Mouse (Mus musculus): ENCODE data around the gene Hoxa7.

The Hoxa7 gene

DNA sequence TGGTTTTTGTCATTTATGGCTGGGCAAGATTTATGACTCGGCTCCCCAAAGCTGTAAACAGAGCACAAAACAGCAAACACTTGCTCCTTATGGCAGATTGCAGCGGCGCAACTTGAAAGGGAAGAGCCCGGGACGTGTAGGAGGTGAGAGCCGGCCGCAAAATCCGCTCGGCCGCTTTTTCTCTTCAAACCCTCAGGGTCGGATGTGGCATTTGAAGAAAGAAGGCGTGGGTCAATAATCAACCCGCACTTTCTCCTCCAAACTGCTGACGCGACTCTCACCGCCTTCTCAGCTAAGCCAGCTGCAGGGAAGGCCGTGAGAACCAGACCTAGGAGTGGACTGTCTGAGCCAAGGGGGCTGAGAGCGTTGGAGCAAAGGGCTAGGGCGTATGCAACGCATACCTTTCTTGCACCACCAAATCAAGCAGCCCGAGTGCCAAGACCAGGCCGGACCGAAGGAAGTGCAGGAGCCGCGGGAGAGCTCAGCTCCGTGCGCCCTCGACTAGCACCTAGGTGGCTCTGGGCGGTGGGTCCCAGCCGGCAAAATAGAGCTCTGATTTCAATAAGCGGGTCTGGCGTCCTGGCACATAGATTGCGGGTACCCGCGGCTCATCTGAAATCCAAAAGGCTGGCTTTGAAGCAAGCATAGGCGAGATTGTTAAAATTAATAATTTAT lies 44.5 kb downstream of the Hoxa7 start, which contains the start of gene 5730596B20Rik:
Gene 5730596B20Rik, plus strand, starts transcription at position 438 of the 675 bp plus-strand sequence.
- no peak for DNase-seq (ENCODE audit: low spot score in 2 of 2)

DNA sequence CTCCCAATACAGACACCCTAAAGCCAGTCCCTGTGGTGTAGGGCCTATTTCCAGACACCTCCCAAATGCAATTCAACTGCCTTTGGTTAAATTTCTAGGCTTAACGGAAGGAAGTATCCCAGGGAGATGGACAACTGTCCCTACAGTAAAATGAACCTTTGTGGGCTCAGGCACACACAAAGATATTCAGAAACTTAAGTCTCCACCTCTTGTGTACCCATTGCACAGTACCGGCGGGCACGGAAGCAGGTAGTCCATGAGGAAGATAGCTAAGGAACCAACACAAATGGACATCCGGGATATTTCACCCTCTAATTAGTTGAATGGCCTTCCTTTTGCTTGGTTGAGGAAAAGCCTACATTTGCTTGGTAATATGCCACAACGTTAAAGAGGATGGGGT lies 45.3 kb downstream of the Hoxa7 start:
- no peak for DNase-seq (ENCODE audit: low spot score in 2 of 2)

DNA sequence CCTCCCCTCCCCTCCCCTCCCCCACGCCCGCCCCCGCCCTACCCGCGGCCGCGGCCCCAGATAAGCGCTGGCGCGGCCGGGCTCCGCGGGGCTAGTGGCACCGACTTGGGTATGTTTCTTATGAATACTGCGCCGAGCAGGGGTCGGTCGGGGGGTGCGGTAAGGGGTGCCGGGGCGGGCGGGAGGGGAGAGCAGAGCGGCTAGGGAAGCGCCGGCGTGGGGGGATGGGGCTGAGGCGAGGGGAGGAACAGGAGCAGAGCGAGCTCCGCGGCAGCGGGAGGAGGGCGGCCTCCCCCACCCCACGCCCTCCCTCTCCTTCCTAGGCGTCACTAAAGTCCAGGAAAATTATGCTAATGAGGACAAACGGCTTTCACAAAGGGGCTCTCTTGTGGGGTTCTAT lies 45.8 kb downstream of the Hoxa7 start:
- DNase-seq (ENCODE audit: low spot score in 2 of 2): no peak

DNA sequence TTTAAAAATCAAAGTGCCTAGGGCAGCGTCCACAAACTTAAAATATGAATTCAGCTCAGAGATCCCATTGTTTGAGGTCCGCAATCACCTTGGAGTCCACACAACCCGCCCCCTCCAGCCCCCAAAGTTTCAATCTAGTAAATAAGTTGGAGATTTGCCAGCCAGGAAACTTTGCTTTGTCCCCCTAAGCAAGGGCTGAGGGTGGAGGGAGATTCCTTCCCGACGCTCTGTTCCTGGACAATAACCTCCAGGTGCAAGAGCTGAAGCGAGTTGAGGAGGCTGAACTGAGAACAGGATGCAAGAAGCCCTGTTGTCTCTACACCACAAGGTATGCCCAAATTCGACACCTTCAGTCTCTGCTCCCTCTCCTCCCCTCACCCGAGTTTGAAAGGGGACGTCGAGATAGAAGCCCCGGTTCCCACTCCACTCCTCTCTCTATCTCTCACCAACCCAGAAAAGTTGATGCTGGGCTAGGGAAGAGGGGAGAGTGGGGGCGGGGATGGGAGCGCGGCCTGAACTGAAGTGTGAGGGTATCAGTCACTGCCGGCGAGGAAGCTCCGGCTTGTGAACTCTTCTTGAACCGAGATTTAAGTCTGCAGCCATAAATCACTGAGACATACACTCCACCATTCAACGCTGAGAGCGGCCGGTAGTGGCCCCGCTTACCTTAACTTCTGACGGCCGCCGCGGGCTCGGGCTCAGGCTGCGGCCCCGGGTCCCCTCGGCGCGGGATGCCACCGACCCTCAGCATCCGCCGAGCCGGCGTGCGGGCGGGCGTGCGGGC lies 46.5 kb downstream of the Hoxa7 start:
- DNase-seq (ENCODE audit: low spot score in 2 of 2): no peak

DNA sequence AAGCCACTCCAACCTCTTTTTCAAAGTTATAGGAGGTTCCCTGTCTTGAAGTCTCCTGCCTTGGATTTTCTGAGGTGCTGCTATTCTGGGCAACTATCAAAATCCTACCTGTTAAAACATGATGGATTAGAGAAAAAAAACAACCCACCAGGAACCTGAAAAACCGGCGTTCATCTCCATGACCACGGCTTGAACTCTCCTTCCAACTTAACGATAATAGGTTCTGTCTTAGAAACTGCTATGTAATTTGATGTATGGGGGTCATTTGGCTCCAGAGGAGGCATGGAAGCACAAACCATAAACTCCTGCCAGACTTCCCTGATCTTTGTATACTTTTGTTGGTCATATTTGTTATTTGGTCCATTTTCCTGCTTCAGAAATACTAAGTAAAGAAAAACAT lies 48.0 kb downstream of the Hoxa7 start:
- DNase-seq (ENCODE audit: low spot score in 2 of 2): no peak

DNA sequence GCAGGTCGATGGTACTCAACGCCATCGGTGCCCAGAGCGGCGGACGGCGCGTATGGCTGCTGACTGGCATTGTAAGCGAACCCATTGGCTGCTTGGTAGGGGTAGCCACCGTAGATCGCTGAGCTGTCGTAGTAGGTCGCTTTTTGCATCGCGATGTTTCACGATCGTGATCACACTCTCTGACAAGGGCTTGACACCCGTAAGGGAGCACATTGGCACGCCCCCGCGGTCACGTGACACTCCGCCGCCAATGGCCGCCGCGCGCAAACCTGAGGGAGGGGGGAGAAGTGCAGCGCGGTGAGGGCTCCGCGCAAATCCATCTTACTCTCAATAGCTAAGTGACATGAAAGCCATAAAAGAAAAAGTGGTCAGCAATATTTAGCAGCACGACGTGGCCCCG lies 49.2 kb downstream of the Hoxa7 start:
- DNase-seq (ENCODE audit: low spot score in 2 of 2): no peak

DNA sequence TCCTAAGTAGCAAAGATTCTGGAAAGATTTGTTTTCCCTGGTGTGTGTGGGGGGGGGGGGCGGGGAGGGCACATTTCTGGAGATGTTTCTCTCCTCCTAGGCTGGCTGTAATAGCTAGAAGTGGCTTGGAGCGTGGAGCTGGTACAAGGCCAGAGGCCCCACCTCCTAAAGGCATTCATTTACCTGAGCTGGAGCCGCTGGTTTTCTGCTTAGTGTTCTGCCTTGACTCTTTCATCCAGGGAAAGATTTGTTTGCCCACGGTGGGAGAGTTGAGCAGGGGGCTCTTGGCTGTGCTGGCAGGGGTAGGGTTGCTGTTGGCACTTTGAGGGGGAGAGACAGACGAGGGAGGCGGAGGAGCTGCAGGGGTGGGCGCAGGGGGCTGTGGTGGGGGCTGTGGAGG lies 49.7 kb downstream of the Hoxa7 start:
- DNase-seq (ENCODE audit: low spot score in 2 of 2): no peak

DNA sequence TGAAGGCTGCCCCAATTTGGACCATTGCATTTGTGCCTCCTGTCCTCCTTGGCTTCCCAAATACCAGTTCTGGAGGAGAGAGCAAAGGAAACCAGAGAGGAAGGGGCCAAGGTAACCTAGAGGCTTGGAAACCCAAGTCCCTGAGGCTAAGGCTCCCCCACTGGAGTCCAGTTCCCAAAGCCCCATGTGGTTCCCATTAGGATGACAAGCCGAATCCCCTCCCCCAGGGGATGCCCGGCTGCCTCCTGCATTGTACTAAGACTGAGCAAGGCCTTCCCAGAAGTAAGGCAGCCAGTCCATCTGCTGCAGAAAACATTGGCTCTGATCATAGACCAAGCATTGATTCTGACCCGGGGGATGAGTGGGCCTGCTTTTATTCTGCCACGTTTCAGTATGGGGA lies 50.3 kb downstream of the Hoxa7 start:
- DNase-seq (ENCODE audit: low spot score in 2 of 2): no peak

DNA sequence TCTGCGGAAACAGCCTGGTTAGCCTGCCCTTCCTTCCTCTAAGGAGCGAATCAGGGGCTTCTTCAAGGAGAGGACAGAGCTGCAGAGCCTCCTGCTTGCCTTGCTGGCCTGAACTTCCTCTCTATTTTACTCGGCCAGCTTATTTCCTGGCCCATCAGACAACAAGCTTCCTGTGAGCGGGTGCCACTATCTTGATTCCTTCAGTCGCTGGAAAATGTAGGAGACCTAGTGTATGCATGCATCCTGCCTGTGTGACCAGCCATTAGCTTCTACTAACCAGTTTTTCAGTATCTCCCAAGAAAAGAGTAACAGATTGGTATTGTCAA lies 50.8 kb downstream of the Hoxa7 start:
- DNase-seq (ENCODE audit: low spot score in 2 of 2): no peak

DNA sequence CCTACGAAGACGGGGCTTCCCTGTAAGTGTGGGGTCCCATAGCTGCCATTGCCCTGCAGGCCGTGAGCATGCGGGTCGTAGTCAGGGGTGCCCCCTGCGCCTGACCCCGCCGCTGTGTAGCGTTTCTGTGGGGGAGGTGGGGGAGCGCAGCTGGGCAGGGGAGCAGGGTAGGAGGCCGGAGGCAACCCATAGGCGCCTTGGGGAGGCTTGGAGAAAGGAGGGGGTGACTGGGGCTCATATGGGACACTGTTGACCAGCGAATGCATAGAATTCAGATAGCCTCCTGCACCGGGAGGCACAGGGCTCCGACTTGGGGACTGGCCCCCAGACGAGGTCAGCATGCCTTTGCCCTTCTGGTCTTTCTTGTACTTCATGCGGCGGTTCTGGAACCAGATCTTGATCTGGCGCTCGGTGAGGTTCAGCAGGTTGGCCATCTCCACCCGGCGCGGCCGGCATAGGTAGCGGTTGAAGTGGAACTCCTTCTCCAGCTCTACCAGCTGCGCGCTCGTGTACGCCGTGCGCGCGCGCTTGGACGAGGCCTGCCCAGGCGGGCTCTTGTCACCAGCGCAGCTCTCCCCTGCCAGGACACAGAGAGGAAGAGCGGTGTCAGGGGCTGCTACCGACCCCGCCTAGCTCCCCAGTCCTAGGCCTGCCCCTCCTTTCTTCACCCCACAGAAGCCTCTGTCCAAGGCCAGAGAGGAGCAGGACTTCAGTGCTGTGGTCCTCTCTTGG lies 51.3 kb downstream of the Hoxa7 start:
- DNase-seq (ENCODE audit: low spot score in 2 of 2): no peak

DNA sequence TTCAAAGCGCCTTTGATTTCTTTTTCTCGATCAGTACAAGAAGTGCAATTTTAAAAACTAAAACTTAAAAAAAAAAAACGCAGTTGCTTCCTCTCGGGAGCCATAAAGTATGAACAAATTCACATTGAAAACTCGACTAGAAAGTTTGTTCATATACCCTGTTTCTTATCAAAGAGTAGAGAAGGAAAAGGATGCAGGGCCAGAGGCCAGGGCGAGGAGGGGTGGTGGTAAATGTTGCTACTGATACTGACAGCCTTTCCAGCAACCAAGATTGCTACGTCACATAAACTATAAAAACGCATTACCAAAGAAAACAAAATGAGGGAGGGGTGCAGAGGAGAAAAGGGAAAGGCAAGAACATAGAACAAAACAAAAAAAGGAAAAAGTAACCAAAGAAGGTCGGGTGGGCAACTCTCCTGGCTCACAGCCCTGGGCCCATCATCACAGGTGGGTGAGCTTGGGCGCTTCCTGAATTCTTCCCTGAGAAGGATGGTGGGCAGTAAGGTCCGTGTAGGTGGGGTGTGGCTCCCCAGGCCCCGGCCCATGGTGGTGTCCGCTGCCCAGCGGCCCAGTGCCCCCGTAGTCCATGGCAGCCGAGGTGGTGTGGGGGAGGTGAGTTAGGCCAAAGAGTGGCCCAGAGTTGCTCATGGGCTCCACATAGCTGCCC lies 52.0 kb downstream of the Hoxa7 start:
- no peak for DNase-seq (ENCODE audit: low spot score in 2 of 2)

DNA sequence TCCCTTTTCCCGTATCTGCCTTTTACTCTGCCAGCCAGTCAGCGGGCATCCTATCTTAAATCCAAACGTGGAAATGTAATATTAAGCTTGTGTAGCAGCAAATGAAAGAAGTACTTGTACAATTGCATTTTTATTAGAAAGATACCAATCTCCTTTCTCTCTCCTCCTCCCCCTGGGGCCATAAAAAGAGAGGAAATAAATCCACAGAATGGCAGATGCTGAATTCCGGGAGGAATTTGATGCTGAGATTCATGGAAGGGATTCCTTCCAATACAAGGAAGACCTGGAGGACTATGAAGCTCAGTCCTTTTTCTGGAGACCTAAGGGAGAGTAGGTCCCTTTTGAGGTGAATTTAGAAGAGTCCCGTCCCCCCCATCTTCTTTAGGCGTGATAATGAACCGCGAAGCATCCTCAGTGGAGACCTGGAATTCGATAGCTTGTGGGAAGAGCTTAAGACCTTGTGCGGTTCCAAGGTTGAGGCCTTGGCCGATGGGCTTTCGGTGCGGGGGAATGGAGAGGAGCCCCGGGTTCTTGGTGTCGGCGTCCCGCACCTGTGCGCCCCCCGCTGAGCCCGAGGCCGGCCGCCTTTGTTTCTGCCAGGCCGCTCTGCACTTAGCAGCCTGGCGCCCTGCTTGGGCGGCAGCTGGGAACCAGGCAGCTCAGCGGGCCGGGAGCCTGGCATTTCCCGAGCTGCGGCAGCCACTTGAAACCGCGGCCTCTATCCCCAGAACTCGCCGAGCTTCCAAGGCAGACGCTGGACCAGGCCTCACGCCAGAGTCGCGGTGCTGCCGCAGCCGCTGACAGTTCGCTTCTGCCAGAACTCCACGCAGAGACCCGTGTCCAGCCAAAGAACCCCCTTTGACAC lies 53.2 kb downstream of the Hoxa7 start:
- DNase-seq (ENCODE audit: low spot score in 2 of 2): no peak

DNA sequence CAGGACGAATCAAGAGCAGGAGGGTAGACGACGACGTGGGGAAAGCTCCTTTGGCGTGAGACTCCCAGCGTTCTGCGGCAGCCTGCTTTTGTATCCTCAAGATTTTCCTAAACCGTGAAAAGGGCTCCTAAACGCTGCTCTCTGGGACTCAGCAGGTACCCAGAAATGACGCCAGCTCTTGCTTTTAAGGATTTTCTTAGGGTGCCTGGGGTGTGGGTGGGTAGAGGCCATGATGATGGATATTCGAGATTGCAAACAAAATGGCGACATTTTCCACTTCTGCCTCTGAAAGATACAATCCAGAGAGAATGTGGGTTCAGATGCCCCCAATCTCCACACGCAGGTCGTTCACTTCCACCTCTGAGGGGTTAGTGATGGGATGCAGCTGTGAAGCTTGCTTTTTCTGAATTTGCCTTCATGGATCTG lies 53.9 kb downstream of the Hoxa7 start:
- no peak for DNase-seq (ENCODE audit: low spot score in 2 of 2)

DNA sequence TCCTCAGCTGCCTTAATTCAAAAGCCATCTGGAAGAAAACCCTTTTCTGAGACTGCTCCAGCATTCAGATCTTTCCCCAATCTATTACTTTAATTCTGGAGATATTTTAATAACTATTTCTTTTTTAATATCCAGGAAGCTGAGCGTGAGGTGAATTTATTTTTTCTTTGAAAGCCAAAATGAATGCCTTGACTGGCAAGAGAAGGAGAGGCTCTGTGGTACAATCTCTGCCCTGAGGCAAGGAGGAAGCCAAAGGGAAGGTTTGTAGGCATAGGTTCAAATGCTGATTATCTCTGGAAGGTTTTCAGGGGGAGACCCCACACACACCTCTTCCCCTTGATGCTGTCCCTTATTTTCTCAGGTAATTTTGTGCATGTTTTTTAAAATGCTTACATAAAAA lies 54.5 kb downstream of the Hoxa7 start:
- no peak for DNase-seq (ENCODE audit: low spot score in 2 of 2)

DNA sequence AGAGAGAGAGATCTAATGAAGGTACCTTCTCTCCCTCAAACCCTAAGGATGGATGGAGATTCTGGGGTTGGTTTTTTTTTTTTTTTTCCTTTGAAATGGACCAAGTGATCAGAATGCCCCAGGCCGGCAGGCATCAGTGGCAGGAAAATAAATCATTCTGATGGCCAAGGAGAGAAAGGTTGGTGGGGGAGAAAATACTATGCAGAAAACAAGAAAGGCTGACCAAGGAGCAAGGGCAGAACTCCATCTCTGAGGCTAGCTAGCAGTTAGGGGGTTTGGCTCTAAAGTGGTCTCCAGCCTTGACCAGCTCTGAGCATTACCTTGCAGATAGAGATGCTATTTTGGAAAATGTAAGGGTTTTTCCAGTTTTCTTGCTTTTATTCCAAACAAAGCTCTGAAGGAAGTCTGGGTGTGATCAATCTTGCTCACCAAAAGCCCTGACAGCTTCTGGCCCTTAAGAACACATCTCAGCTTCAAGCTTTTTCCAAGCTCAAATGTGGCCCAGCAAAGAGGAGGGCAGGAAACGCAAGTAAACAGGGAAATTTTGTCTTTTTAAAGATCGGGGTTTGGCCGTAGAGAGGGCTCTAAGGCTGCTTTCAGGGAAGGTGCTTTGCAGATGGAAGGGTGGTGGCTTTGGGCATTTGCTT lies 55.1 kb downstream of the Hoxa7 start:
- DNase-seq (ENCODE audit: low spot score in 2 of 2): no peak

DNA sequence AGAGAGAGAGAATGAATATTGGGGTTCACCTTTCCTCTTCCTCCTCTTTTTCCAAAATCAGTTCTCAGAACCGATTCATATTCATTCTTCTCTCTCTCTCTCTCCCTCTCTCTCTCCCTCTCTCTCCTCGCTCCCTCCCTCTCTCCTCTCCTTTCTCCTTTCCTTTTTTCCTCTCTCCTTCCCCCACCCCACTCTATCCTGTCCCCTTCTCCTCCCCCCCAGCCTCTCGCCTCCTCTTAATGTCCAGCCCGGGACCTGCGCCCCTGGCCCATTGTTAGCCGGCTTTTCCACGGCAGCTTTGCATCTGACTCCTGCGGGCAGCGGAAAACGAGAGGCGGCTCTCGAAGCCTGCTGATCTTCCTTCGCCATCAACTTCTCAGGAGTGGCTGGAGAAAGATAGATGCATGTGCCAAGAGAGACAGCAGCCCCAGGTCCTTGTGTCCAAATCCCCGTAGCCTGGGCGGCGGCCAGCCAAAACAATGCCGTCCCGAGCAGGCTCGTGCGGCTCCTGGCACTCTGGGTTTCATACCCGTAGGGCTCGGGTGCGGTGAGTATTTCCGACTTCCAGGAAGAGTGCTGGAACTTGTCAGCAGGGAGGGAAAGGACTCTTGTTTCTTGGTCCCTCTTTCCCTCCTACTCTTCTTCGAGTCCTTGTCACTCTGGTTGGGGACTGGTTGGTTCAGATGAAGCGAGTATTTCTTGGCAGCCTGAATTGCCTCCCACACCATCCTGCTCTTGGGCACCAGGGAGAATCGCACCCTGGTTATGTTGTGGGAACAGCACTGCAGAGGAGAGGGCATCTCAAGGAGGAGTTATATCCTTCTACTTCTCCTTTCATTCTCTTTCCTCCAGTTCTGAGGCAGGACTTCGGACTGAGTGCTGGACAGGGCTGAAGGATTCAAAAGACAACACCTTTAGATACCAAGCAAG lies 55.9 kb downstream of the Hoxa7 start:
- no peak for DNase-seq (ENCODE audit: low spot score in 2 of 2)

DNA sequence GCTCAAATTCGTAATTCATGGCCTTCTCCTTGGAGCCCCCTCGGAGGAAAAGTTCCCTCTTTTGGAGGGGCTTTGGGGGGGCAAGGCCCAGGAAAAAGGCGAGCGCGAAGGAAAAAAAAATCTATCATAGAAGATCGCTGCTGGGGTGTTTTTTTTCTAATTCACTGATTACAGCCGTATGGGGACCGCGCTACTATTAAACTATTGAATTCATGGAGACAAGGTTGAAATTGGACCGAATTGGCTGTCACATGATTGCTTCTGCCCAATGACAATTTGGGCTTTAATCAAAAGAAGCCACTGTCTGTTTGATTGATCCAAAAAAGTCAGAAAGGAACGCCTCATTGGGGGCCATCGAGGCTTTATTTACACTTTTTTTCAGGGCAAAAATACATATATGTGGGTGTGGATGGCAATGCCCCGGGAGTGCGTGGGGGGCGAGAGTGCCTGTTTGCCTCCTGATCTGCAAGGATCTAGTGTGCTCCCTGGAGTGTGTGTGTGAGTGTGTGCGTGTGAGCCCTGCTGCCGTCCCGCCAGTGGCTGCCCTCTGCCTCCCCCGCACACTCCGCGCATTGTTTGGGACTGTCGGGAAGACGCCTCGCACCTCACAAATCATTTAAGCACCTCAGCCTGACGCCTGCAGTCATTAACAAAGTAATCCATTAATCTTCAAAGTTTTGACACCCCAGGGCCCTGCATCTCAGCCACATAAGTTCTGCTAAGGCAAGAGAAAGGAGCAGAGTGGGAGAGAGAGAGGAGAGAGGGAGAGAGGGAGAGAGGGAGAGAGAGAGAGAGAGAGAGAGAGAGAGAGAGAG lies 56.8 kb downstream of the Hoxa7 start, which contains the start of gene Hoxa2:
Gene Hoxa2, minus strand, starts transcription at position 206 of the 815 bp plus-strand sequence.
- DNase-seq (ENCODE audit: low spot score in 2 of 2): no peak

Measured in frontal cortex, postnatal 14 days (tissue).